Mouse (Mus musculus) heart, adult 2 months (tissue): ENCODE measurements around the gene Vwf. TPM values are rescaled to one million over a fixed set of nuclear protein-coding genes. Genes with fewer than 3 reads are reported as not detected.

Experiments
- DNase-seq, 2 experiments: peaks; one replicate each; pipeline ENCODE4 v3.0.0; 2021
- H3K27ac ChIP-seq: fragments of 200-600 bp; 2 replicates; pipeline ENCODE4 v1.8.1; 2022
- H3K27me3 ChIP-seq: fragments of 200-500 bp; 2 replicates; pipeline ENCODE4 v1.6.1; 2012; ENCODE audit warnings: mild to moderate bottlenecking, low read length, inconsistent platforms, mixed read lengths; ENCODE audit not compliant: control insufficient read depth, insufficient read depth
- H3K36me3 ChIP-seq: fragments of 200-500 bp; 2 replicates; pipeline ENCODE4 v1.6.1; 2012; ENCODE audit warnings: low read length, inconsistent platforms; ENCODE audit not compliant: control insufficient read depth, insufficient read depth
- H3K4me1 ChIP-seq: fragments of 200-500 bp; 2 replicates; pipeline ENCODE4 v1.6.1; 2011; ENCODE audit warnings: low read length; ENCODE audit not compliant: control insufficient read depth, insufficient read depth
- H3K4me3 ChIP-seq: fragments of 200-600 bp; 2 replicates; pipeline ENCODE4 v1.8.1; 2022
- H3K79me2 ChIP-seq: fragments of 200-500 bp; replicated peaks from 2 replicates; pipeline ENCODE4 v1.6.1; 2012; ENCODE audit warnings: mild to moderate bottlenecking, inconsistent platforms, low read length, moderate library complexity, mixed read lengths; ENCODE audit not compliant: control insufficient read depth, insufficient read depth
- H3K9ac ChIP-seq: fragments of 200-500 bp; 2 replicates; pipeline ENCODE4 v1.6.1; 2012; ENCODE audit warnings: low read depth, mild to moderate bottlenecking, control low read depth, inconsistent platforms, low read length, mixed read lengths
- CTCF ChIP-seq: fragments of 200-600 bp; IDR thresholded peaks from 2 replicates; pipeline ENCODE4 v1.8.1; 2022; ENCODE audit warnings: antibody characterized with exemption, mild to moderate bottlenecking, moderate library complexity
- EP300 ChIP-seq: fragments of 200-500 bp; IDR thresholded peaks from 2 replicates; pipeline ENCODE4 v1.6.1; 2011; ENCODE audit warnings: low read depth, low read length, control low read depth; ENCODE audit not compliant: insufficient read depth
- POLR2A ChIP-seq: fragments of 200-500 bp; IDR thresholded peaks from 2 replicates; pipeline ENCODE4 v1.6.1; 2011; ENCODE audit warnings: mild to moderate bottlenecking, low read depth, low read length, control low read depth; ENCODE audit not compliant: insufficient read depth
- WGBS: fragments of 180-500 bp; shearing (Covaris S2); methylation state at CpG from one replicate; pipeline ENCODE4 v1.1.7; 2018; 5-methylcytosine and 5-hydroxymethylcytosine counted together
- intact Hi-C: fragments of 180-260 bp; cut with DNase I; formaldehyde crosslinking; loops from one replicate; pipeline ENCODE4 v1.15.1; 2025
- polyA plus RNA-seq: library from polyadenylated mRNA; depleted of rRNA; stranded (reverse); fragments of >200 nt; gene quantifications from 2 replicates; pipeline ENCODE4 v1.2.3, GENCODE M21; 2012
- total RNA-seq, 2 experiments: library from RNA; stranded (reverse); gene quantifications; 2 replicates each; pipeline ENCODE4 v1.2.3; 2021

The Vwf gene
- total and polyA plus RNA-seq, 3 experiments, result 95.8 to 99.8 (median 95.9) TPM

GRCm38 (mm10) chr6:125575080-125575479 is 28.5 kb downstream of the Vwf start:
- 90% methylated on average over 6 of the region's 6 CpGs for WGBS
- H3K27me3 ChIP-seq, result no peaks in the 10 kb centered on the region
- no peaks in the 10 kb centered on the region for H3K79me2 ChIP-seq
- no peak overlapping the region for H3K27ac ChIP-seq
- intact Hi-C loops, result loop anchor here (5.0 kb wide), 1 partner anchor 63 kb away; no protein-coding TSS in a partner anchor
- H3K4me3 ChIP-seq, result no peak overlapping the region
- no peak for DNase-seq
- H3K36me3 ChIP-seq, result no peaks in the 10 kb centered on the region
- TF ChIP-seq EP300 (no peak), CTCF (no peak), POLR2A (no peak)
- H3K4me1 ChIP-seq, result peaks cover 5% of the 10 kb centered on the region
- no peak overlapping the region for H3K9ac ChIP-seq

- 72% methylated on average over 9 of the region's 9 CpGs for WGBS
- no peaks in the 10 kb centered on the region for H3K36me3 ChIP-seq
- no peaks in the 10 kb centered on the region for H3K27me3 ChIP-seq
- H3K27ac ChIP-seq, result no peak overlapping the region
- H3K9ac ChIP-seq, result no peak overlapping the region
- intact Hi-C loops, result loop anchor here (5.0 kb wide), 1 partner anchor 65 kb away; no protein-coding TSS in a partner anchor
- no peak for TF ChIP-seq POLR2A
- no peak for TF ChIP-seq CTCF
- no peak for TF ChIP-seq EP300
- H3K79me2 ChIP-seq, result no peaks in the 10 kb centered on the region
- H3K4me1 ChIP-seq, result peaks cover 3% of the 10 kb centered on the region
- H3K4me3 ChIP-seq, result no peak overlapping the region
- no peak for DNase-seq
These were observed 30.7 kb downstream of the Vwf start for GRCm38 (mm10) chr6:125577301-125577700.

- H3K9ac ChIP-seq, result no peak overlapping the region
- 60% methylated on average over 11 of the region's 11 CpGs for WGBS
- H3K36me3 ChIP-seq, result no peaks in the 10 kb centered on the region
- no peaks in the 10 kb centered on the region for H3K79me2 ChIP-seq
- peak; percentile 37 to 59 for DNase-seq
- no peak overlapping the region for H3K4me3 ChIP-seq
- no peaks in the 10 kb centered on the region for H3K27me3 ChIP-seq
- intact Hi-C loops, result loop anchor here (5.0 kb wide), 1 partner anchor 66 kb away; no protein-coding TSS in a partner anchor
- H3K4me1 ChIP-seq, result peaks cover 1% of the 10 kb centered on the region; the same call in 1 of the 2 replicates
- no peak for TF ChIP-seq EP300
- no peak overlapping the region for H3K27ac ChIP-seq
These were observed 31.5 kb downstream of the Vwf start for GRCm38 (mm10) chr6:125577882-125578646.

- Histone ChIP-seq H3K27me3 (no peaks in the 10 kb centered on the region), H3K27ac (no peak overlapping the region), H3K79me2 (no peaks in the 10 kb centered on the region), H3K4me3 (no peak overlapping the region), H3K4me1 (no peaks in the 10 kb centered on the region; the same call in 1 of the 2 replicates), H3K9ac (no peak overlapping the region), H3K36me3 (no peaks in the 10 kb centered on the region)
- 62% methylated on average over 7 of the region's 7 CpGs for WGBS
- DNase-seq, result no peak
- no peak for TF ChIP-seq CTCF
- no peak for TF ChIP-seq EP300
- TF ChIP-seq POLR2A, result no peak
- intact Hi-C loops, result loop anchor here (5.0 kb wide), 1 partner anchor 66 kb away; no protein-coding TSS in a partner anchor
These were observed 32.1 kb downstream of the Vwf start for GRCm38 (mm10) chr6:125578647-125579011.

GRCm38 (mm10) chr6:125579864-125580263 is 33.3 kb downstream of the Vwf start:
- H3K4me1 ChIP-seq, result no peaks in the 10 kb centered on the region
- intact Hi-C loops, result loop anchor here (5.0 kb wide), 1 partner anchor 68 kb away; no protein-coding TSS in a partner anchor
- no peaks in the 10 kb centered on the region for H3K27me3 ChIP-seq
- TF ChIP-seq POLR2A (no peak), CTCF (no peak), EP300 (no peak)
- no peaks in the 10 kb centered on the region for H3K36me3 ChIP-seq
- DNase-seq, result no peak
- H3K27ac ChIP-seq, result no peak overlapping the region
- no peaks in the 10 kb centered on the region for H3K79me2 ChIP-seq
- no peak overlapping the region for H3K9ac ChIP-seq
- 86% methylated on average over 2 of the region's 2 CpGs for WGBS
- H3K4me3 ChIP-seq, result no peak overlapping the region

- intact Hi-C loops, result no loop called here
- no peaks in the 10 kb centered on the region for H3K4me1 ChIP-seq
- no peak overlapping the region for H3K4me3 ChIP-seq
- no peaks in the 10 kb centered on the region for H3K36me3 ChIP-seq
- TF ChIP-seq EP300 (no peak), POLR2A (no peak), CTCF (no peak)
- H3K9ac ChIP-seq, result no peak overlapping the region
- no peaks in the 10 kb centered on the region for H3K27me3 ChIP-seq
- H3K27ac ChIP-seq, result no peak overlapping the region
- DNase-seq, result no peak
- H3K79me2 ChIP-seq, result no peaks in the 10 kb centered on the region
- 71% methylated on average over 6 of the region's 6 CpGs for WGBS
These were observed 37.1 kb downstream of the Vwf start for GRCm38 (mm10) chr6:125583666-125584065.
